12 mouse cellular contexts compared by ENCODE assay signal in genomic region chr2:71982868-71983597, GRCm38 (mm10). TPM values are rescaled to one million over a fixed set of nuclear protein-coding genes. Genes with fewer than 3 reads are reported as not detected.
DNase-seq lines count a peak whose midpoint lies in the region; ATAC-seq lines count a peak whose summit lies in the region.
"Had no signal": no experiment of that assay in that cellular context is flagged by ENCODE, and none has a peak within 500 bp of the region (broad histone marks: within the 10 kb centered on the region; RNA-seq: fewer than 3 reads in every experiment).

No protein-coding gene starts in this region.

- no peak overlapping the region for H3K4me3 ChIP-seq in heart, embryonic 11.5 days (ENCODE audit: low read depth, low read length)
- H3K4me3 ChIP-seq: heart, embryonic 10.5 days had no signal

- no peaks in the 10 kb centered on the region for H3K4me1 ChIP-seq in heart, embryonic 11.5 days (ENCODE audit: control insufficient read depth, insufficient read depth, low read length)

- no peaks in the 10 kb centered on the region for H3K36me3 ChIP-seq in heart, embryonic 11.5 days (ENCODE audit: control insufficient read depth, insufficient read depth, low read length)
- H3K36me3 ChIP-seq: heart, embryonic 10.5 days had no signal

- no peak overlapping the region for H3K9ac ChIP-seq in heart, embryonic 11.5 days (ENCODE audit: low read depth, low read length)

- no peak for DNase-seq in heart, postnatal 14 days
- peak; percentile 23 to 54 for DNase-seq in lung, adult 18-20 months
- no peak for DNase-seq in lung, postnatal 4 days
- DNase-seq in cerebellum, adult 9-11 months: peak; percentile 75
- peak; percentile 45 for DNase-seq in lung, postnatal 14 days
- no peak for DNase-seq in urinary bladder, adult 2 months (ENCODE audit: low spot score)
- DNase-seq: right cerebral cortex, postnatal 14 days; thymus, adult 2 months had no signal

- intact Hi-C loops in heart, postnatal 14 days (cut with DNase I): no loop called here

- H3K27ac ChIP-seq in heart, embryonic 11.5 days (ENCODE audit: low read depth, low read length): peak overlapping the region; percentile 54
- H3K27ac ChIP-seq: heart, embryonic 10.5 days had no signal

- H3K4me2 ChIP-seq in heart, embryonic 11.5 days: peak overlapping the region; percentile 27

- H3K9me3 ChIP-seq in heart, embryonic 11.5 days (replicated peaks; ENCODE audit: control insufficient read depth, low read length): no peaks in the 10 kb centered on the region
- H3K9me3 ChIP-seq: heart, embryonic 10.5 days had no signal

- 58% methylated on average over 10 of the region's 10 CpGs for WGBS in heart, embryonic 11.5 days (ENCODE audit: insufficient replicate concordance)

- H3K27me3 ChIP-seq in heart, embryonic 11.5 days (ENCODE audit: control insufficient read depth, insufficient read depth, low read length): peaks cover 18% of the 10 kb centered on the region

- ATAC-seq in heart, embryonic 11.5 days (replicated peaks; ENCODE audit: insufficient number of reproducible peaks, low FRiP score, low TSS enrichment): peak; percentile 79
- no peak for ATAC-seq in erythroid progenitor cell, adult 5-6 weeks (replicated peaks; ENCODE audit: low FRiP score, poor library complexity, severe bottlenecking)
- ATAC-seq: CD4-positive, CD25-positive, alpha-beta regulatory T cell, adult 4 months had no signal

RNA-seq across cellular contexts. Expression of gene Rapgef4, which starts 2.0 kb away (rescaled TPM):
- 2.6 and 4.0 TPM in 2 replicates for polyA plus RNA-seq in heart, embryonic 11.5 days (2014; fragmentation: Nextera tagmentation; extraction: Ambion mirVana)
- 10 to 100 TPM; 18.9 to 19.3 TPM for total RNA-seq in heart, postnatal 14 days (2021)
- 1.9 and 2.8 TPM in 2 replicates for polyA plus RNA-seq in urinary bladder, adult 2 months (2012; rRNA removed)
- total RNA-seq in erythroid progenitor cell, adult 5-6 weeks (2015; ENCODE audit: low replicate concordance): 0.42 TPM in 1 of 2 replicates, not detected in the other
- not detected in 2 replicates for total RNA-seq in erythroid progenitor cell, adult 5-6 weeks (2017; ENCODE audit: low replicate concordance)

Comparison
In these comparisons a context has a peak if more than half of its experiments do, and no peak if none do; other contexts are left out.
1. DNase-seq: peak in lung, adult 18-20 months (2 of 2), cerebellum, adult 9-11 months (single experiment) and lung, postnatal 14 days (single experiment); none in heart, postnatal 14 days (0 of 2), lung, postnatal 4 days (0 of 2) and urinary bladder, adult 2 months (single experiment).
2. RNA of gene Rapgef4, which starts 2.0 kb away (total RNA-seq): 18.9 to 19.3 TPM in heart, postnatal 14 days; 0.42 TPM in erythroid progenitor cell, adult 5-6 weeks; every median in the first group is over 10 times any median in the second.